Mouse (Mus musculus): Measurements from ENCODE around the gene Gm3404.
"Not testable (repeated sequence)": the region's sequence is repeated elsewhere in the genome, so short reads cannot be mapped to it uniquely, and the experiment has no call there.

- not testable (repeated sequence) for TF ChIP-seq CTCF, EP300 (IDR thresholded peaks at IDR 0.05; ENCODE audit: low read depth)
Measured at GRCm38 (mm10) chr5:146571830-146572734, 46.5 kb downstream of the Gm3404 start.
